8 mouse cellular contexts compared by ENCODE assay signal in the genomic region with DNA sequence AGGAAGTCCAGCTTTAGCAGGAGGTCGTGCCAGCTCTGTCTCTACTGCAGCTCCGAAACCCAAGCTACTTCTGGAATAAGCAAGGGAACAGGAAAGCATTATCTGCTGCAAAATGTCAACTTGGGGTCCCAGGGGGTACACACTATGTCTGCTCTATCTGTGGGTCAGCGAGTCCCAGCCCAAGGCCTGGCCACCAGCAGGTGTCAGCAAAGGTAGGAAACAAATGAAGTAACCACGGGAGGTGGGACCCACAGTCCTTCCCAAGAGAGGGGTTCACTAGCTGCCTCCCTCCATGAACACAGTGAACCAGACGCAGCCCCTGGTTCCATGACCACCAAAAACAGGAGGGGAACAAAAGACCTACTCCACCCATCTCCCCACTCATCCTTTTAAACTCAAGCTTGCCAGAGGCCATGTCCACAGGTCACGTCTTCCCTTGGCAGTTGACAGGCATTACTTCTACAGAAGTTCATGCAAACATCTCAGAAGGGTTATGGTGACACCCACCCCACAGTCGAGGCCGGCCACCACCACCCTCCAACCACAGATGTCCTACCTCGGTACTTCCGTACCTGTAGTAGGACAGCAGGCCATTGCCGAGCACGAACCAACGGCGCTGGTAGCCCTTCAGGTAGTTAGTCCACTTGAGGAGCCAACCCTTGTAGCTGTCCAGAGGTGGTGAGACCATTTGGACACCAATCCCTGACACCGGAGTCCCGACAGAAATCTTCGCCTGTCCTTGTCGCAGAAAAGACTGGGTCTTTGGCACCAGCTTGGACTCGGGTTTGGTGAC. TPM values are rescaled to one million over a fixed set of nuclear protein-coding genes. Genes with fewer than 3 reads are reported as not detected.
DNase-seq lines count a peak whose midpoint lies in the region; ATAC-seq lines count a peak whose summit lies in the region.

No protein-coding gene starts in this region.

- peak overlapping the region; percentile 53 for H3K9ac ChIP-seq in hindbrain, embryonic 11.5 days (ENCODE audit: low read depth, low read length)
- H3K9ac ChIP-seq in midbrain, embryonic 13.5 days (replicated peaks): no peak overlapping the region

- no peak overlapping the region for H3K27ac ChIP-seq in hindbrain, embryonic 11.5 days (ENCODE audit: low read depth, low read length)
- H3K27ac ChIP-seq in midbrain, embryonic 13.5 days: no peak overlapping the region

- no peaks in the 10 kb centered on the region for H3K36me3 ChIP-seq in hindbrain, embryonic 11.5 days (ENCODE audit: control insufficient read depth, insufficient read depth, low read length)
- no peaks in the 10 kb centered on the region for H3K36me3 ChIP-seq in midbrain, embryonic 13.5 days

- peaks cover 7% of the 10 kb centered on the region; the same call in 1 of the 2 replicates for H3K27me3 ChIP-seq in hindbrain, embryonic 11.5 days (ENCODE audit: control insufficient read depth, insufficient read depth, low read length)
- H3K27me3 ChIP-seq in midbrain, embryonic 13.5 days: peaks cover 34% of the 10 kb centered on the region

- 0 out of 2 replicates have a peak, but pooled peaks cover 2% of the 10 kb centered on the region for H3K4me1 ChIP-seq in hindbrain, embryonic 11.5 days (replicated peaks; ENCODE audit: control insufficient read depth, insufficient read depth, low read length)
- peaks cover 15% of the 10 kb centered on the region for H3K4me1 ChIP-seq in midbrain, embryonic 13.5 days (replicated peaks)

- no peaks in the 10 kb centered on the region for H3K9me3 ChIP-seq in hindbrain, embryonic 11.5 days (ENCODE audit: control insufficient read depth, low read length)
- no peaks in the 10 kb centered on the region for H3K9me3 ChIP-seq in midbrain, embryonic 13.5 days

- peak overlapping the region; percentile 83 for H3K4me2 ChIP-seq in hindbrain, embryonic 11.5 days (replicated peaks; ENCODE audit: low read depth, low read length)
- peak overlapping the region; percentile 70 for H3K4me2 ChIP-seq in midbrain, embryonic 13.5 days (replicated peaks)

- DNase-seq in kidney, adult 9 months: peak; percentile 17
- DNase-seq in kidney, postnatal 10 days: no peak
- DNase-seq in cerebellum, postnatal 25 days: peak; percentile 69 to 72
- no peak for DNase-seq in hindbrain, embryonic 11.5 days (ENCODE audit: low spot score)
- DNase-seq in urinary bladder, adult 18-20 months (ENCODE audit: low spot score in 2 of 2): no peak
- no peak for DNase-seq in urinary bladder, postnatal 10 days (ENCODE audit: low spot score)
- no peak for DNase-seq in adrenal gland, adult 2 months

- no peak for ATAC-seq in hindbrain, embryonic 11.5 days (ENCODE audit: low FRiP score)
- no peak for ATAC-seq in midbrain, embryonic 13.5 days

- WGBS in hindbrain, embryonic 11.5 days: 76% methylated on average over 19 of the region's 19 CpGs
- WGBS in midbrain, embryonic 13.5 days: 74% methylated on average over 19 of the region's 19 CpGs

- peak overlapping the region; percentile 37 for H3K4me3 ChIP-seq in hindbrain, embryonic 11.5 days (ENCODE audit: low read depth, low read length)
- H3K4me3 ChIP-seq in midbrain, embryonic 13.5 days (replicated peaks): peak overlapping the region; percentile 49

RNA-seq across cellular contexts. Expression of gene Osbp2, which starts 0.8 kb away (rescaled TPM):
- polyA plus RNA-seq in hindbrain, embryonic 11.5 days (2014; fragmentation: Nextera tagmentation; extraction: Ambion mirVana): 1.5 and 1.8 TPM in 2 replicates
- polyA plus RNA-seq in midbrain, embryonic 13.5 days (2015; fragmentation: Nextera tagmentation; extraction: Ambion mirVana): 12.7 and 14.9 TPM in 2 replicates
- total RNA-seq in adrenal gland, adult 2 months (2021): 1 to 10 TPM; 2.2 to 3.7 TPM
- polyA plus RNA-seq in adrenal gland, adult 2 months (2012; rRNA removed): 1.9 and 2.2 TPM in 2 replicates

RNA-seq across cellular contexts. Expression of gene 4921536K21Rik, which starts 32.0 kb away (rescaled TPM):
- 0.27 and 1.2 TPM in 2 replicates for polyA plus RNA-seq in hindbrain, embryonic 11.5 days (2014; fragmentation: Nextera tagmentation; extraction: Ambion mirVana)
- 0.54 and 0.67 TPM in 2 replicates for polyA plus RNA-seq in midbrain, embryonic 13.5 days (2015; fragmentation: Nextera tagmentation; extraction: Ambion mirVana)
- under 1 TPM; 0.55 to 0.93 TPM for total RNA-seq in adrenal gland, adult 2 months (2021)
- polyA plus RNA-seq in adrenal gland, adult 2 months (2012; rRNA removed): 0.08 and 0.32 TPM in 2 replicates

RNA-seq across cellular contexts. Expression of gene Dusp18, which starts 32.2 kb away (rescaled TPM):
- polyA plus RNA-seq in hindbrain, embryonic 11.5 days (2014; fragmentation: Nextera tagmentation; extraction: Ambion mirVana): 21.6 and 28.0 TPM in 2 replicates
- polyA plus RNA-seq in midbrain, embryonic 13.5 days (2015; fragmentation: Nextera tagmentation; extraction: Ambion mirVana): 39.2 and 39.8 TPM in 2 replicates
- total RNA-seq in adrenal gland, adult 2 months (2021): 1 to 10 TPM; 3.9 to 9.4 TPM
- polyA plus RNA-seq in adrenal gland, adult 2 months (2012; rRNA removed): 2.7 and 3.9 TPM in 2 replicates

RNA-seq across cellular contexts. Expression of gene Slc35e4, which starts 51.6 kb away (rescaled TPM):
- 4.0 and 4.4 TPM in 2 replicates for polyA plus RNA-seq in hindbrain, embryonic 11.5 days (2014; fragmentation: Nextera tagmentation; extraction: Ambion mirVana)
- 10.3 TPM in 2 replicates for polyA plus RNA-seq in midbrain, embryonic 13.5 days (2015; fragmentation: Nextera tagmentation; extraction: Ambion mirVana)
- 10 to 100 TPM in 1 of 2 experiments, 1 to 10 TPM in 1; 3.1 to 13.5 TPM for total RNA-seq in adrenal gland, adult 2 months (2021)
- 13.9 and 19.3 TPM in 2 replicates for polyA plus RNA-seq in adrenal gland, adult 2 months (2012; rRNA removed)

Comparison
In these comparisons a context has a peak if more than half of its experiments do, and no peak if none do; other contexts are left out.
1. DNase-seq: peak in kidney, adult 9 months (single experiment) and cerebellum, postnatal 25 days (2 of 2); none in kidney, postnatal 10 days (single experiment), hindbrain, embryonic 11.5 days (single experiment), urinary bladder, adult 18-20 months (0 of 2), urinary bladder, postnatal 10 days (single experiment) and adrenal gland, adult 2 months (single experiment).